Mouse (Mus musculus) 3134 (cell line): Measurements from ENCODE around the gene Vmn1r83.

Experiments
- DNase-seq: peaks from one replicate; pipeline ENCODE4 v3.0.0-alpha.2; 2011; ENCODE audit warnings: low spot score; ENCODE audit not compliant: insufficient read length; ENCODE audit errors: extremely low read depth

The Vmn1r83 gene

DNA sequence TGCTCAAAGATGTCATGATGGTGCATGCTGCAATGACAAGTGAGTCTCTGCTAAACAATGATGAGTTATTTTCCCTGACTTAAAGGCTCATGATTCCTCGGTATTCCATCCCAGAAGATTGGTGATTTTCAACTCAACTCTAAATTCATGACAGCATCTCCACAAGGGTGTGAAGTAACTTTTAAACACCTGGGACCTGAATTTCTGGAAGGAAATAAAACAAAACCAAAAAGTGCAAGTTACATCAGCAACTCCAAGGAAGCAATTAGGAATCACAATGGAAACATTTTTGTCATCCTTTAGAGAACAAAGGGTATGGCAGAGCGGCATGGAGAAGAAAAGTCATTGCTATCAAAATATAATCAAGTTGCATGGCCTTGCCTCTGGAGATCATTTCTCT, at the start of gene Vmn1r83:
Vmn1r83 (minus strand) TSS at position 101 of the 400 bp plus-strand sequence.
- DNase-seq = no peak

DNA sequence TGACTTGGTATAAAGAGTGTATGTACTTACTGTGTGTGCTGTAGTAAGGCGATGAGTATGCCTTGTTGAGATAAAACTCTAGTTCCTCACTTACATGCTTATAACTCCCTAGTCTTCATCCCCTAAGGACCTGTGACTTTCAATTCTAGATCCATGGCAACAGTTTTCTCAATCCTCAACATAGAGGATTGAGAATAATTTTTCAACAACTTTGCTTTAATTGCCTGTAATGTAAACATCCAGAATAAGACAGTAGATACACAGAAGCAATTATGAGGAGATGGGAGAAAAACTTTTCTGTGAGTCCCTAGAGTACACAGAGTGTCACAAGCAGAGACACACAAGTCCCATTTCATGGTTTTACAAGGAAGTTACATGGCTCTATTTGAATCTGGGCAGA, 39.9 kb upstream of the Vmn1r83 start, which contains the start of gene Vmn1r84:
Vmn1r84 (minus strand) TSS at position 101 of the 400 bp plus-strand sequence.
- DNase-seq = no peak

DNA sequence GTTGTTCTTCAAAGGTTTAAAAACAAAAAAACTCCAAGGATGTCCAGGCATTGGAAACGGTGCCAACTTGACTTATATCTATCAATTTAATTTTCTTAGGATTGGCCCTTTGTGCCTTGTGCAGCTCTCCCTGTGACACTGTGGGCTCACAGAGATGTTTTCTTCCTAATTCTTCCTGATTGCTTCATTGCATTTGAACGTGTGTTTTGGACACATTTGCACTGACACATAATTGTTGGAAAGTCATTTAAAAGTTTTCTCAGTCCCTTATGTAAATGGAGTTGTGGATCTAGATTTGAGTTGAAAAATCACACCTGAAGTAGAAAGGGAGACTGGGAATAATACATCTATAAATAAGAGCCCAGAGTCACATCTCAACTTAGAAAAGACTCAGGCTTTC, 29.2 kb downstream of the Vmn1r83 start, which contains the start of gene Vmn1r82:
Vmn1r82 (plus strand) TSS at position 301 of the 400 bp plus-strand sequence.
- DNase-seq = no peak
